Mouse (Mus musculus): ENCODE results near the gene Spdya.
"Not testable (repeated sequence)": the region's sequence is repeated elsewhere in the genome, so short reads cannot be mapped to it uniquely, and the experiment has no call there.

Gene Spdya

DNA sequence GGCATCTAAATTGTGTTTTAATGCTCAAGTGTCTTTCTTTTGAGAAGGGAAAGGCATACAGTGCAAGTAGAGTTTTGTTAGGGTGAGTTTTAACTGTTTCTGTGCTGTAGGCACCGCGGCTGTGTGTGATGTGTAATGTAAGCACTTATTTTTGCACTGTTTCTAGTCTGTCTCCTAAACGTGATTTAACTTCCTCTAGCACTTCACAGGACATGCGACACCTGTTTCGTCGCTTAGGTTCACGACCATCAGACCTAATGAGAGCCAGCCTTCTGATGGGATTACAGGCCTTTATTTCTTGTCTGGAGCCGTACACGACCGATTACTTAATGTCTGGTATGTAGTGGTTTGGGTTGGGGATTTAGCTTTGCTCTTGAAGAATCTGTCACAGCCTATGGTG, 79.9 kb downstream of the Spdya start:
- no peak for DNase-seq (ENCODE audit: low read depth, low spot score)

DNA sequence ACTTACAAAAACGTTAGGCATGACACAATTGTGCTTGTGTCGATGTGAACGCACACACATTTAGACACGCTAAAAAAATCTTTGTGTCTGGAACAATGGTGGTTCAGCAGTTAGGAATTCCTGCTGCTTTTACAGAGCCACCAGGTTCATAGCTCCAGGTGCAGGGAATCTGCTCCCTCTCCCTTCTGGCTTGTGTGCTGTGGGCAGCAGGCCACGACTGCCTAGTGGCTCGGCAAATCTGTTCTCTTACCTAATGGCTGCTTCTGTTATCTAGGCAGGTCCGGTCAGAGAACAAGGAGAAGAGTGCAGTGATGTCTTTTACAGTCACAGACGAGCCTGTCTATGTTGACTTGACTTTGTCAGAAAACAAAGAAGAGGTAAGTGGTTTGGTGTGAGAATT, 81.5 kb downstream of the Spdya start:
- DNase-seq (ENCODE audit: low read depth, low spot score) = no peak

DNA sequence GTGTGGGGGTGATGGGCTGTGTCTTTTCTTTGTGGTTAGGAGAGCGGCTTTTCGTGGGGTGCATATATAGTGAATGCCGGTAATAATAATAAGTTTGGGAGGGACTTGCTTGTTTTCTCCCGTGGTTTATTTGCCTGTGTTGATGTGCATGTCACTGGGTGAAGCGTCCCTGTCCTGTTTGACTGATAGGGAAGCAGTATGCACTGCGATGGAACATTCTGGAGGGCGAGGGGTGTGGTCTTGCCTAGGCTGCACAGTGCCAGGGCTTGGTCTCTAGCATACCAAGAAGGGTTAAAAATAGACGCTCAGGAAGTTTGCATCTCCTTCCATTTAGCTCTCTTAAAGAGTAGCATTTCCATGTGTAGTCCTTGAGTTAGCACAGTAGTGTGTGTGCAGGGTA, 84.9 kb downstream of the Spdya start:
- DNase-seq (ENCODE audit: low read depth, low spot score) = no peak

DNA sequence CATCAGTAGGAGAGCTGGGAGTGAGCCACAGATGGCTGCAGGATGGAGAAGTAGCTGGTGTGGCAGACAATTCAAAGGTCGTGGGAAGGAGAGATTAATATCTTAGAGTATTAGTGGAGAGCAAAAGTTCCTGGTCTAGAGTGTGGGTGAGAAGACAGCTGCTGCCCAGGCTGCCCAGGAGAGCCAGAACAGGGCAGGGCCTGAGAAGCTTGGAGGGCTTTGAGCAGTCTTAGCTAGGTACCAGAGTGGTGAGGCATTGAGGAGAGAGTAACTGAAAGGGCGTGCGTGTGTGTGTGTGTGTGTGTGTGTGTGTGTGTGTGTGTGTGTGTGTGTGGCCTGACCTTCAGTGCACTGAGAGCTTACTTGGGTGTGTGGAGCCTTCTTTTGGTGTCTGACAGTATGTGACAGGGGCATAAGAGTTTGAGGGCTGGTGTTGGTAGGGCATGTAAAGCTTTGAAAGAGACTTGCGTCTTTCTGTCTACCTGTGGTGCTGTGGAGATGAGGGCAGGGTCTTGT, 85.9 kb downstream of the Spdya start:
- DNase-seq (ENCODE audit: low read depth, low spot score) = no peak

DNA sequence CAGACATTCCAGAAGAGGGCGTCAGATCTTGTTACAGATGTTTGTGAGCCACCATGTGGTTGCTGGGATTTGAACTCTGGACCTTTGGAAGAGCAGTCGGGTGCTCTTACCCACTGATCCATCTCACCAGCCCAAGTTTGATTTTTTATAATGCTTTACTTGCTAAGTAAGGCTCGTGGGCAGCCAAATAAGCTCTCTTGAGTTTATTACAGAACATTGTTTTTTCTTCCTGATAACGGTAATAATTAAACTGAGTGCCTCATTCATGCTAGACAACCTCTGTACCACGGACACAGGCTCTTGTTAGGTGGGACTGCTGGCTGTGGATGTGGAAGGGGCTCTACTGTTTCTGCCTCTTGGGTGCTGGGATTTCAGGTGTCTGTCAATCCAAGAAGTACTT, 87.2 kb downstream of the Spdya start:
- not testable (repeated sequence) for DNase-seq (ENCODE audit: low read depth, low spot score)

Measured in 3T3-L1 (cell line).